Mouse (Mus musculus) MEL (cell line): ENCODE measurements at regions not wholly inside any gene's neighbourhood (a gene's known extent, or its start where the extent isn't known, plus 50 kb on each side); places are given as distances from the start of the nearest gene placed in this dataset.

Experiments
- MEF2A ChIP-seq: IDR thresholded peaks from 2 replicates; pipeline ENCODE4 v1.6.1; 2014; ENCODE audit warnings: low read depth, mild to moderate bottlenecking, inconsistent platforms, low read length, improper control_type of control experiment; ENCODE audit not compliant: poor library complexity, insufficient replicate concordance, severe bottlenecking; ENCODE audit errors: extremely low read depth
- MXI1 ChIP-seq: IDR thresholded peaks from 2 replicates; pipeline ENCODE4 v1.6.1; 2011; ENCODE audit warnings: mild to moderate bottlenecking, low read depth, low read length, improper control_type of control experiment
- POLR2A ChIP-seq, 2 experiments: IDR thresholded peaks; 2 replicates each; pipeline ENCODE4 v1.6.1; 2011 to 2012; ENCODE audit warnings: low read length in 2 of 2, mild to moderate bottlenecking in 2 of 2, control low read depth in 1 of 2, improper control_type of control experiment in 1 of 2, low read depth in 1 of 2, moderate library complexity in 1 of 2; ENCODE audit not compliant: control insufficient read depth in 1 of 2, insufficient read depth in 1 of 2, poor library complexity in 1 of 2
- USF1 ChIP-seq: IDR thresholded peaks from 2 replicates; pipeline ENCODE4 v1.6.1; 2014; ENCODE audit warnings: low read depth, mild to moderate bottlenecking, inconsistent platforms, low read length, improper control_type of control experiment, moderate library complexity
- ZNF384 ChIP-seq: IDR thresholded peaks from 2 replicates; pipeline ENCODE4 v1.6.1; 2012; ENCODE audit warnings: low read depth, mild to moderate bottlenecking, inconsistent platforms, low read length, improper control_type of control experiment

DNA sequence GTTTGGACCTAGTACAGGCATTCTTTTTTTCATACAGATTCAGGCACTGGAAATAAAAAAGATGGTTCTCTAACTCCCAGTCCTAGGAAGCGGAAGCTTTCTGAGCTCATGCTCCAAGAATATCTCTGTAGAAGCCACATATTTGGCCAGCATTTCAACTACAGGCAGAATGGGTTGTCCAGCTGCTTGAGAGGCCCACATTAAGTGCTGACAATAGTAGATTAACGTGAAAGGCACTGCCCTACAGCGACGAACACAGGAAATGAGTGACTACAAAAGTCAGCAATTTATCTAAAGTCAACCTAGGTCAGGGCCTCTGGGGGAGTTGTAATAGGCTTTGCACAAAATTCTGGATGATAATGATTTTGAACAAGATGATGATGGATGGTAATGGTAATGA, 125.5 kb upstream of the Tmem28 start:
- TF ChIP-seq USF1 (no peak), MEF2A (no peak), POLR2A (IDR thresholded peaks at IDR 0.05; ENCODE audit: control insufficient read depth in 1 of 2, insufficient read depth in 1 of 2, low read depth in 1 of 2, low read length in 2 of 2, poor library complexity in 1 of 2) (no peak), ZNF384 (no peak), MXI1 (no peak)
